Mouse (Mus musculus): Measurements from ENCODE around the gene Irf3. TPM values are rescaled to one million over a fixed set of nuclear protein-coding genes. Genes with fewer than 3 reads are reported as not detected.

The Irf3 gene
- total RNA-seq, 2 experiments from 2014 or later = 38.4 to 42.7 TPM

GRCm38 (mm10) chr7:44960512-44960910, 36.9 kb upstream of the Irf3 start:
- DNase-seq (ENCODE audit: low spot score in 2 of 2) = no peak
- no peak for TF ChIP-seq CTCF (conservative IDR thresholded peaks at IDR 0.05)
- H3K27ac ChIP-seq = no peak overlapping the region
- H3K4me3 ChIP-seq = no peak overlapping the region

GRCm38 (mm10) chr7:44962337-44962736, 35.1 kb upstream of the Irf3 start:
- no peak overlapping the region for H3K4me3 ChIP-seq
- H3K27ac ChIP-seq = no peak overlapping the region
- TF ChIP-seq CTCF (conservative IDR thresholded peaks at IDR 0.05) = no peak
- no peak for DNase-seq (ENCODE audit: low spot score in 2 of 2)

GRCm38 (mm10) chr7:44962831-44963230, 34.6 kb upstream of the Irf3 start:
- TF ChIP-seq CTCF (conservative IDR thresholded peaks at IDR 0.05) = no peak
- no peak overlapping the region for H3K4me3 ChIP-seq
- H3K27ac ChIP-seq = no peak overlapping the region
- DNase-seq (ENCODE audit: low spot score in 2 of 2) = no peak

GRCm38 (mm10) chr7:44964990-44965389, 32.5 kb upstream of the Irf3 start:
- no peak for DNase-seq (ENCODE audit: low spot score in 2 of 2)
- no peak overlapping the region for H3K4me3 ChIP-seq
- TF ChIP-seq CTCF (conservative IDR thresholded peaks at IDR 0.05) = no peak
- no peak overlapping the region for H3K27ac ChIP-seq

- peak; percentile 56 for TF ChIP-seq CTCF (conservative IDR thresholded peaks at IDR 0.05)
- no peak overlapping the region for H3K4me3 ChIP-seq
- no peak for DNase-seq (ENCODE audit: low spot score in 2 of 2)
Observed at GRCm38 (mm10) chr7:44965975-44966374, 31.5 kb upstream of the Irf3 start.

GRCm38 (mm10) chr7:44966638-44967037, 30.8 kb upstream of the Irf3 start:
- H3K4me3 ChIP-seq = no peak overlapping the region
- DNase-seq (ENCODE audit: low spot score in 2 of 2) = no peak
- no peak overlapping the region for H3K27ac ChIP-seq
- no peak for TF ChIP-seq CTCF (conservative IDR thresholded peaks at IDR 0.05)

More at GRCm38 (mm10) chr7:44965975-44966374, 31.5 kb upstream of the Irf3 start:
- no peak overlapping the region for H3K27ac ChIP-seq

- DNase-seq (ENCODE audit: low spot score in 2 of 2) = peak; percentile 83 to 88
- no peak for TF ChIP-seq CTCF (conservative IDR thresholded peaks at IDR 0.05)
- Histone ChIP-seq H3K27ac (peak overlapping the region; percentile 68), H3K4me3 (peak overlapping the region; percentile 62)
Observed at GRCm38 (mm10) chr7:44970231-44970691, 27.2 kb upstream of the Irf3 start.

- TF ChIP-seq CTCF (conservative IDR thresholded peaks at IDR 0.05) = no peak
- Histone ChIP-seq H3K4me3 (peak overlapping the region; percentile 62; the same call in 1 of the 2 replicates), H3K27ac (0 out of 2 replicates have a peak overlapping the region, but pooled peaks have one; percentile 1)
- no peak for DNase-seq (ENCODE audit: low spot score in 2 of 2)
Observed at GRCm38 (mm10) chr7:44971142-44971541, 26.3 kb upstream of the Irf3 start.

GRCm38 (mm10) chr7:44973415-44974130, 23.9 kb upstream of the Irf3 start:
- Histone ChIP-seq H3K27ac (peak overlapping the region; percentile 96), H3K4me3 (peak overlapping the region; percentile 94)
- no peak for TF ChIP-seq CTCF (conservative IDR thresholded peaks at IDR 0.05)
- DNase-seq (ENCODE audit: low spot score in 2 of 2) = no peak

- TF ChIP-seq CTCF (conservative IDR thresholded peaks at IDR 0.05) = no peak
- DNase-seq (ENCODE audit: low spot score in 2 of 2) = peak; percentile 91
- Histone ChIP-seq H3K4me3 (peak within 1 kb of the TSS; percentile 94), H3K27ac (peak within 1 kb of the TSS; percentile 96)
Observed at GRCm38 (mm10) chr7:44974383-44975116, 22.9 kb upstream of the Irf3 start, which contains the start of gene Cpt1c. Gene Cpt1c, minus strand, starts transcription at chr7:44974851.

- no peak for TF ChIP-seq CTCF (conservative IDR thresholded peaks at IDR 0.05)
- no peak for DNase-seq (ENCODE audit: low spot score in 2 of 2)
- peak overlapping the region; percentile 96 for H3K27ac ChIP-seq
- no peak overlapping the region; the same call in 1 of the 2 replicates for H3K4me3 ChIP-seq
Observed at GRCm38 (mm10) chr7:44975117-44975419, 22.4 kb upstream of the Irf3 start.

- Histone ChIP-seq H3K4me3 (no peak overlapping the region), H3K27ac (no peak overlapping the region)
- peak; percentile 53 for TF ChIP-seq CTCF (conservative IDR thresholded peaks at IDR 0.05)
- no peak for DNase-seq (ENCODE audit: low spot score in 2 of 2)
Observed at GRCm38 (mm10) chr7:44978300-44978699, 19.1 kb upstream of the Irf3 start.

GRCm38 (mm10) chr7:44981539-44981938, 15.9 kb upstream of the Irf3 start:
- DNase-seq (ENCODE audit: low spot score in 2 of 2) = no peak
- no peak for TF ChIP-seq CTCF (conservative IDR thresholded peaks at IDR 0.05)
- no peak overlapping the region for H3K27ac ChIP-seq

More at GRCm38 (mm10) chr7:44981539-44981938, 15.9 kb upstream of the Irf3 start:
- no peak overlapping the region for H3K4me3 ChIP-seq

All from layer of hippocampus, adult 2 months (tissue).